Mouse (Mus musculus): Measurements from ENCODE around the gene Zfp219. TPM values are rescaled to one million over a fixed set of nuclear protein-coding genes. Genes with fewer than 3 reads are reported as not detected.
A peak's percentile ranks its signal among the peaks of the same experiment; 100 is the strongest.
"Not testable (repeated sequence)": the region's sequence is repeated elsewhere in the genome, so short reads cannot be mapped to it uniquely, and the experiment has no call there.

The Zfp219 gene
- polyA plus RNA-seq (2014; fragmentation: Nextera tagmentation; extraction: Ambion mirVana) = 30.8 and 32.8 TPM in 2 replicates

DNA sequence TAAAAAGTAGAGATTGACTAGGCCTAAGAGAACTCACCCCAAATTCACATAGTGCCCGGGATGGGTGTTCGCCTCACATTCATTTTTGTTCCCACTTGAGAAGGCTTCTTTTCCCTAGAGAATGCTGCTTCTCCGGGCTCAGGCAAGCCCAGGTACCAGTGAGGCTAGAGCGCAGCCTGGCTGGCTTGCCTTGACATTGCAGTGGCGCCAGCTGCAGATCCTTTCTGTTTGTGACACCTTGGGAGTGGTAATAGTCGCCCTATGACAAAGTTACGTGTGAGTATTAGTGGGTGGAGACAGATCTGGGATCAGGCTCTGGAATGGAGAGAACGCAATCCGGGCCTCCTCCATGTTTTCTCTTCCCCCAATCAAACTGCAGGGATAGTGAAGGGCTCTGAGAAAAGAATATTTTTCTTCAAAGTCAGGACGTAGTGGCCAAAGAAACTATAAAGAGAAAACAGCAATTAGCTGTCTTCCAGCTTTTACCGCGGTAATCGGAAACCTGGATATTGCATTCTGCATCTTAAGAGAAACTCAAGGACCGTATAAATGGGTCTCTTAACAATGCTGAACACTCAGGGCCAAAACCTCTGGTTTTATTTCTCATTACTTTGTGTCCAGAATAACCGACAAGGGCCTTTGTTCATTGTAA is at the start of gene Zfp219:
TSS of gene Zfp219 (minus strand) at position 248 of the 652 bp plus-strand sequence.
- Histone ChIP-seq H3K4me1 (ENCODE audit: control insufficient read depth, insufficient read depth, low read length) (peaks cover 31% of the 10 kb centered on the region), H3K27me3 (ENCODE audit: control insufficient read depth, insufficient read depth, low read length) (no peaks in the 10 kb centered on the region), H3K4me2 (replicated peaks; ENCODE audit: low read depth, low read length) (peak within 1 kb of the TSS; percentile 66), H3K9ac (replicated peaks; ENCODE audit: low read depth, low read length) (peak within 1 kb of the TSS; percentile 83), H3K4me3 (ENCODE audit: low read depth, low read length) (peak within 1 kb of the TSS; percentile 55), H3K27ac (ENCODE audit: low read length) (peak within 1 kb of the TSS; percentile 100), H3K36me3 (ENCODE audit: control insufficient read depth, insufficient read depth, low read length) (no peaks in the 10 kb centered on the region), H3K9me3 (ENCODE audit: control insufficient read depth, low read depth, low read length) (no peaks in the 10 kb centered on the region)
- peak; percentile 73 for ATAC-seq (ENCODE audit: insufficient number of reproducible peaks, insufficient read depth, low FRiP score, low read depth)
- whole genome bisulfite sequencing = 5% methylated on average over 15 of the region's 15 CpGs

DNA sequence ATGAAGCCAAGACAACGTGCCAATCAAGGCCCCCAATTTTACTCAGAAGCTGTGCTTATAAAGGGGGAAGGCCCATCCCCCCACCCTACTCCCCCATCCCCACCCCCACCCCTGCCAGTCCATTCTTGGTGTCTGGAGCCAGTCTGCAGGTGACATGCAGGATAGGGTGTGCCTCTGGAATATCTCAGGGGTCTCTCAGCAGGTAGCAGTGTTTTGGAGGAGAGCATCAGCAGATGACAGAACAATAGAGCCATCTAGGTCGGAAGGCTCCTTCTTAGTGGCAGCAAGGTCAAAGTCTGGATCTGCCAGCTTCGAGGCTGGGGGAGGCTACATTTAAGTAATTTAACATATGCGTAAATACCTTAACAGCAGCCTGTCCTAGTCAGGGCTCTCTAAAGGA is 45.6 kb upstream of the Zfp219 start:
- Histone ChIP-seq H3K4me1 (ENCODE audit: control insufficient read depth, insufficient read depth, low read length) (no peaks in the 10 kb centered on the region), H3K4me2 (replicated peaks; ENCODE audit: low read depth, low read length) (no peak overlapping the region), H3K27ac (ENCODE audit: low read length) (no peak overlapping the region), H3K36me3 (ENCODE audit: control insufficient read depth, insufficient read depth, low read length) (no peaks in the 10 kb centered on the region), H3K27me3 (ENCODE audit: control insufficient read depth, insufficient read depth, low read length) (no peaks in the 10 kb centered on the region), H3K9me3 (ENCODE audit: control insufficient read depth, low read depth, low read length) (no peaks in the 10 kb centered on the region), H3K9ac (replicated peaks; ENCODE audit: low read depth, low read length) (no peak overlapping the region), H3K4me3 (ENCODE audit: low read depth, low read length) (no peak overlapping the region)
- ATAC-seq (ENCODE audit: insufficient number of reproducible peaks, insufficient read depth, low FRiP score, low read depth) = no peak
- WGBS = 55% methylated on average over 4 of the region's 4 CpGs

DNA sequence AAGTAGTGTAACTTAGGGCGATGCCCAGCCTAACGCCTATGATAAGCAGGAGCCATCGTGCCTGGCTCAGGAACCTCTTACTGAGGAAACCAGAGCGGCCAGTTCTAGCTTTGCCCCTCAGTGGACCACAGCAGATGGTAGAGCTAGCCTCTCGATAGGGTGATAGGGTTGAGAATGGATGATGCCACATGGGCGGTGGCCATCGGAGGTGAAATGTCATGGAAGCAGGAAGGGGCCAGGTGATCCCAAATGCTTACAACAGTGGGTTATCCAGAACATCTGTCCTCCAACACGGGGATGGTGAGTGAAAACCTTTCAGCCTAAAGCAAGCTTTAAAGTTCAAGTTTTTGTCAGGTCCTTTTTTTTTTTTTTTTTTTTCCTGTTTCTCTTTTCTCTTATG is 41.3 kb upstream of the Zfp219 start:
- no peaks in the 10 kb centered on the region for H3K36me3 ChIP-seq (ENCODE audit: control insufficient read depth, insufficient read depth, low read length)
- WGBS = 82% methylated on average over 8 of the region's 8 CpGs
- H3K27ac ChIP-seq (ENCODE audit: low read length) = no peak overlapping the region
- H3K27me3 ChIP-seq (ENCODE audit: control insufficient read depth, insufficient read depth, low read length) = no peaks in the 10 kb centered on the region
- no peaks in the 10 kb centered on the region for H3K9me3 ChIP-seq (ENCODE audit: control insufficient read depth, low read depth, low read length)
- H3K4me2 ChIP-seq (replicated peaks; ENCODE audit: low read depth, low read length) = no peak overlapping the region
- no peak overlapping the region for H3K4me3 ChIP-seq (ENCODE audit: low read depth, low read length)
- no peaks in the 10 kb centered on the region for H3K4me1 ChIP-seq (ENCODE audit: control insufficient read depth, insufficient read depth, low read length)
- no peak overlapping the region for H3K9ac ChIP-seq (replicated peaks; ENCODE audit: low read depth, low read length)
- no peak for ATAC-seq (ENCODE audit: insufficient number of reproducible peaks, insufficient read depth, low FRiP score, low read depth)

DNA sequence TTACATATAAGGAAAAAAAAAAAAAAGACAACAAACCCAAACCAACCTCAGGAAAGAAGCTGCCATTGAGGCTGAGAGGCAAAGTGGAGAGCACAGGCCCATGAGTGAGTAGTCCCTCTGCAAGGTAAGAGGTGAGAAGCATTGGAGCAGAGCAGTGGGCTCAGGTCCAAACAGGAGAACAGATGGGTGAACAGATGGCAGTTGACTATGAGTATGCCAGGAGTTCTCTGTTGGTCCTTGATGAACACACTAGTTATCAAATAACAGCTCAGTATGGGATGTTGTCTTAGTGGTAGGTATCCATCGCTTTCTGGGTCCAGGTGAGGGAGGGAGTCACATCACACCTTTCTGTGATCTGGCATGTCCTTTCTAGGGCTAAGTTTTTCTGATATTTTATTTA is 40.3 kb upstream of the Zfp219 start:
- 81% methylated on average over 1 of the region's 1 CpGs for WGBS

DNA sequence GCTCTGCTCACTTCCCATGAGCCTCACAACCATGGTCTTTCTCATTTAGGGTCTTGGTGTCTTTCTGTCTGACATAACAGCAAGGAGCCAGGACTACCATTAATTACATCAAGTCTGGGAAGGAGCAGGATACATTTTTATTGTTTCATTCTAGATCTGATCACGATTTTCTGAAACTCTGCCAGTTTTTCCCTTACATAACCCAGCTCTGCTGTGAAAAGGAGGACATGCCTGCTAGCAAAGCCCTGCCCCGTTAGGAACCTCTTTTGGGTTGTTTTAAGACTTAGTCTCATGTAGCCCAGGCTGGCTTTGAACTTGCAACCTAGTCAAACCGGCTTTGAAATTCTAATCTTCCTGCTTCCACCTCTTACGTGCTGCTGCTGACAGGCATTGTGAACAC is 39.4 kb upstream of the Zfp219 start:
- no peak overlapping the region for H3K9ac ChIP-seq (replicated peaks; ENCODE audit: low read depth, low read length)
- ATAC-seq (ENCODE audit: insufficient number of reproducible peaks, insufficient read depth, low FRiP score, low read depth) = no peak

More for the DNA sequence above, 40.3 kb upstream of the Zfp219 start:
- no peak overlapping the region for H3K4me2 ChIP-seq (replicated peaks; ENCODE audit: low read depth, low read length)
- ATAC-seq (ENCODE audit: insufficient number of reproducible peaks, insufficient read depth, low FRiP score, low read depth) = no peak
- H3K27ac ChIP-seq (ENCODE audit: low read length) = no peak overlapping the region
- H3K4me1 ChIP-seq (ENCODE audit: control insufficient read depth, insufficient read depth, low read length) = no peaks in the 10 kb centered on the region
- H3K9ac ChIP-seq (replicated peaks; ENCODE audit: low read depth, low read length) = no peak overlapping the region
- no peak overlapping the region for H3K4me3 ChIP-seq (ENCODE audit: low read depth, low read length)
- H3K36me3 ChIP-seq (ENCODE audit: control insufficient read depth, insufficient read depth, low read length) = no peaks in the 10 kb centered on the region
- no peaks in the 10 kb centered on the region for H3K9me3 ChIP-seq (ENCODE audit: control insufficient read depth, low read depth, low read length)
- no peaks in the 10 kb centered on the region for H3K27me3 ChIP-seq (ENCODE audit: control insufficient read depth, insufficient read depth, low read length)

DNA sequence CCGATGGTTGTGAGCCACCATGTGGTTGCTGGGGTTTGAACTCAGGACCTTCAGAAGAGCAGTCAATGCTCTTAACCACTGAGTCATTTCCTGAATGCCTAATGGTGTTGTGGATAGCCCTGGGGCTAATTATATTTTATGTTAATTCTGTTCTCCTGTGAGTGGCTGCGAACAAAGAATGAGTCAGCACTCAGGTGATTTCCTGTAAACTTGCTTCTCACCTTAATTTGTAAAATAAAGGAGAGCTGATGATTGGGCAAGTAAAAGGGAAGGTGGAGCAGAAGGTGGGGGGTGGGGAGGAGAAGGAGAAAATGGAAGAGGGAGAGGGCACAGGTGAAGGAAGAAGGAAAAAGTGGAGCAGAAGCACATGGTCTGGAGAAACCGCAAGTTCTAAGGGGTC is 32.2 kb upstream of the Zfp219 start:
- not testable (repeated sequence) for H3K4me3 ChIP-seq (ENCODE audit: low read depth, low read length); H3K9me3 ChIP-seq (ENCODE audit: control insufficient read depth, low read depth, low read length); H3K36me3 ChIP-seq (ENCODE audit: control insufficient read depth, insufficient read depth, low read length); H3K4me1 ChIP-seq (ENCODE audit: control insufficient read depth, insufficient read depth, low read length); H3K27me3 ChIP-seq (ENCODE audit: control insufficient read depth, insufficient read depth, low read length); H3K27ac ChIP-seq (ENCODE audit: low read length); H3K9ac ChIP-seq (replicated peaks; ENCODE audit: low read depth, low read length); H3K4me2 ChIP-seq (replicated peaks; ENCODE audit: low read depth, low read length); ATAC-seq (ENCODE audit: insufficient number of reproducible peaks, insufficient read depth, low FRiP score, low read depth)
- 91% methylated on average over 3 of the region's 3 CpGs for WGBS

More for the DNA sequence above, 39.4 kb upstream of the Zfp219 start:
- Histone ChIP-seq H3K4me2 (replicated peaks; ENCODE audit: low read depth, low read length) (no peak overlapping the region), H3K36me3 (ENCODE audit: control insufficient read depth, insufficient read depth, low read length) (no peaks in the 10 kb centered on the region), H3K9me3 (ENCODE audit: control insufficient read depth, low read depth, low read length) (no peaks in the 10 kb centered on the region), H3K27ac (ENCODE audit: low read length) (no peak overlapping the region), H3K4me3 (ENCODE audit: low read depth, low read length) (no peak overlapping the region), H3K27me3 (ENCODE audit: control insufficient read depth, insufficient read depth, low read length) (no peaks in the 10 kb centered on the region), H3K4me1 (ENCODE audit: control insufficient read depth, insufficient read depth, low read length) (no peaks in the 10 kb centered on the region)
- WGBS = 58% methylated on average over 4 of the region's 4 CpGs

DNA sequence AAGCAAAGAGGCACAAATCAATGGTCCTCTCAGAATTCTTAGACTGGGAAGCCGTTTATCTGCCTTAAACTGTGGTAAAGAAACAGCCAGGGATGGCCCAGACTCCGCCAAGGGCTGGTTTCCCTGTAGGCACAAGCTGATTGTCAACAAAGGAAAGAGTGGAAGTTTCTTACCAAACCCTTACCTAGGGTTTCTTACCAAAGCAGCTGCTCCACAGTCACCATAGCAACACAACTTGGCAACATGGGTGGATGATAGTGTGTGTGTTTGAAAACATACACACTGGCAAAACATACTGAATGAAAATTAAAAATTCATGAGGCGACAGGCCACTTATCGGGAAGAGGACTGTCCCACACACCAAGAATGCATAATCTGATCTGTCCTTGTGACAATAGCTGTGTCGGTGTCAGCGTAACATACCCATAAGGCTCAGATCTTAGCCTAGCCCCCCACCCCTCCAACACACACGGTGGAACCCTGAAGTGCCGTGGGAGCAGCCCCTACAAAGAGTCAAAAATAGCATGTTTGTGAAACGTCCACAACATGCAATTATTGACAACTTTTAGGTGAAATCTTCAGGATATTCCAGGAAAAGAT is 25.5 kb upstream of the Zfp219 start:
- WGBS = 80% methylated on average over 9 of the region's 9 CpGs
- Histone ChIP-seq H3K4me1 (ENCODE audit: control insufficient read depth, insufficient read depth, low read length) (no peaks in the 10 kb centered on the region; the same call in 1 of the 2 replicates), H3K4me2 (replicated peaks; ENCODE audit: low read depth, low read length) (no peak overlapping the region), H3K9ac (replicated peaks; ENCODE audit: low read depth, low read length) (no peak overlapping the region), H3K4me3 (ENCODE audit: low read depth, low read length) (no peak overlapping the region), H3K9me3 (ENCODE audit: control insufficient read depth, low read depth, low read length) (no peaks in the 10 kb centered on the region), H3K36me3 (ENCODE audit: control insufficient read depth, insufficient read depth, low read length) (no peaks in the 10 kb centered on the region), H3K27ac (ENCODE audit: low read length) (no peak overlapping the region), H3K27me3 (ENCODE audit: control insufficient read depth, insufficient read depth, low read length) (no peaks in the 10 kb centered on the region)
- ATAC-seq (ENCODE audit: insufficient number of reproducible peaks, insufficient read depth, low FRiP score, low read depth) = no peak

DNA sequence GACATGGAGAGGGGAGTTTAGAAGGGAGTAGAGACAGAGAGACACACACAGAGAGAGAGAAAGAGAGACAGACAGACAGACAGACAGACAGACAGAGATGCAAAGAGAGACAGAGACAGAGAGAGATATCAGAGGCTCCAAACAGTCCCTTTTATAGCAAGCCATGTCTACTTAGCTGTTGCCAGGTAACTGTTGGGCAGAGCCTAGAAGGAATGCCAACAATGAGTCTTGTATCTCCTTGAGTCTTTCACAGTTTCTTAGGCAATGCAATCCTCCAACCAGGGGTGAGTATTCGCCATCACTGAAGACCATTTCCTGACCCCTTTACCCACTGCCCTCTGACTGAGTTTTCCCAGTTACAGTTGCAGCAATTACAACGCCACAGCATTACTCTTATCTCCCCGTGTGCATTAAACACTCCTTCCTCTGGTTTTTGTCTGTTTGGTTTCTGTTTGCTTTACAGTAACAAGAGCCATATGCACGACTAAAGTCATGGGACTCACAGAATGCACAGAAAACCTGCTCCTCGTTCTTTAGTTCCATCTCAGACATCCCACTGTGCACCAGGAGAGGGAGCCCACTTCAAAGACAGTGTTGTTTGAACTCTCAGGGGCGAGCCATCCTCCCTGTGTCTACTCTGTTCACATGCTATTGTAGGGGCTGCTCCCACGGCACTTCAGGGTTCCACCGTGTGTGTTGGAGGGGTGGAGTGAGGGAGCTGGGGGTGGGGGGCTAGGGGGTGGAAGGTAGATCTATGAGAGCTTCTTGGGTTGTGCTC is 24.6 kb upstream of the Zfp219 start:
- Histone ChIP-seq H3K36me3 (ENCODE audit: control insufficient read depth, insufficient read depth, low read length) (no peaks in the 10 kb centered on the region), H3K4me3 (ENCODE audit: low read depth, low read length) (no peak overlapping the region), H3K27me3 (ENCODE audit: control insufficient read depth, insufficient read depth, low read length) (no peaks in the 10 kb centered on the region), H3K27ac (ENCODE audit: low read length) (no peak overlapping the region), H3K9ac (replicated peaks; ENCODE audit: low read depth, low read length) (no peak overlapping the region), H3K4me2 (replicated peaks; ENCODE audit: low read depth, low read length) (no peak overlapping the region), H3K4me1 (ENCODE audit: control insufficient read depth, insufficient read depth, low read length) (no peaks in the 10 kb centered on the region; the same call in 1 of the 2 replicates), H3K9me3 (ENCODE audit: control insufficient read depth, low read depth, low read length) (no peaks in the 10 kb centered on the region)
- ATAC-seq (ENCODE audit: insufficient number of reproducible peaks, insufficient read depth, low FRiP score, low read depth) = peak; percentile 69
- WGBS = 10% methylated on average over 8 of the region's 8 CpGs
